Mouse (Mus musculus) olfactory bulb, adult 2 months (tissue): Measurements from ENCODE around the gene Ntn1. TPM values are rescaled to one million over a fixed set of nuclear protein-coding genes. Genes with fewer than 3 reads are reported as not detected.

Source experiments
- H3K27ac ChIP-seq: fragments of 200-500 bp; 2 replicates; pipeline ENCODE4 v1.5.1; 2012; ENCODE audit warnings: low read depth, low read length; ENCODE audit not compliant: insufficient read depth
- H3K4me1 ChIP-seq: fragments of 200-500 bp; 2 replicates; pipeline ENCODE4 v1.6.1; 2012; ENCODE audit warnings: low read length; ENCODE audit not compliant: control insufficient read depth, insufficient read depth
- H3K4me3 ChIP-seq: fragments of 200-500 bp; 2 replicates; pipeline ENCODE4 v1.5.1; 2012; ENCODE audit warnings: mild to moderate bottlenecking, low read depth, low read length, moderate library complexity; ENCODE audit not compliant: insufficient read depth
- CTCF ChIP-seq: fragments of 200-500 bp; IDR thresholded peaks from 2 replicates; pipeline ENCODE4 v1.5.1; 2012; ENCODE audit warnings: low read depth, mild to moderate bottlenecking, low read length, moderate library complexity; ENCODE audit not compliant: insufficient read depth
- POLR2A ChIP-seq: fragments of 200-500 bp; IDR thresholded peaks from 2 replicates; pipeline ENCODE4 v1.6.1; 2012; ENCODE audit warnings: mild to moderate bottlenecking, low read depth, low read length, moderate library complexity; ENCODE audit not compliant: insufficient read depth
- WGBS: fragments of 180-500 bp; shearing (Covaris S2); methylation state at CpG from one replicate; pipeline ENCODE4 v1.1.7; 2018; 5-methylcytosine and 5-hydroxymethylcytosine counted together
- polyA plus RNA-seq: library from polyadenylated mRNA; stranded (reverse); fragments of >200 nt; gene quantifications from 2 replicates; pipeline ENCODE4 v1.2.4, GENCODE M21; 2012; ENCODE audit warnings: low replicate concordance; ENCODE audit not compliant: missing spikeins, insufficient read depth, insufficient read length

The Ntn1 gene
- polyA plus RNA-seq, 1 experiment = not detected

GRCm38 (mm10) chr11:68305997-68306396 is 94.6 kb downstream of the Ntn1 start:
- no peak overlapping the region for H3K27ac ChIP-seq
- no peak overlapping the region for H3K4me3 ChIP-seq
- no peak for TF ChIP-seq CTCF
- no peak for TF ChIP-seq POLR2A
- 0 out of 2 replicates have a peak, but pooled peaks cover 2% of the 10 kb centered on the region for H3K4me1 ChIP-seq
- WGBS = 87% methylated on average over 8 of the region's 8 CpGs

GRCm38 (mm10) chr11:68302323-68302722 is 98.3 kb downstream of the Ntn1 start:
- TF ChIP-seq CTCF (no peak), POLR2A (no peak)
- 54% methylated on average over 7 of the region's 7 CpGs for WGBS
- H3K4me1 ChIP-seq = 0 out of 2 replicates have a peak, but pooled peaks cover 2% of the 10 kb centered on the region
- no peak overlapping the region for H3K27ac ChIP-seq
- no peak overlapping the region for H3K4me3 ChIP-seq

GRCm38 (mm10) chr11:68301660-68302059 is 99.0 kb downstream of the Ntn1 start:
- Histone ChIP-seq H3K27ac (no peak overlapping the region), H3K4me3 (no peak overlapping the region), H3K4me1 (0 out of 2 replicates have a peak, but pooled peaks cover 2% of the 10 kb centered on the region)
- no peak for TF ChIP-seq CTCF
- no peak for TF ChIP-seq POLR2A
- WGBS = 90% methylated on average over 4 of the region's 4 CpGs

GRCm38 (mm10) chr11:68295474-68295873 is 105.1 kb downstream of the Ntn1 start:
- Histone ChIP-seq H3K4me1 (no peaks in the 10 kb centered on the region; the same call in 1 of the 2 replicates), H3K27ac (no peak overlapping the region), H3K4me3 (no peak overlapping the region)
- 92% methylated on average over 5 of the region's 5 CpGs for WGBS
- TF ChIP-seq POLR2A (no peak), CTCF (no peak)

GRCm38 (mm10) chr11:68290631-68291030 is 110.0 kb downstream of the Ntn1 start:
- WGBS = 54% methylated on average over 8 of the region's 8 CpGs
- H3K4me3 ChIP-seq = no peak overlapping the region
- TF ChIP-seq POLR2A (no peak), CTCF (no peak)
- no peak overlapping the region for H3K27ac ChIP-seq
- no peaks in the 10 kb centered on the region; the same call in 1 of the 2 replicates for H3K4me1 ChIP-seq

GRCm38 (mm10) chr11:68287331-68287730 is 113.3 kb downstream of the Ntn1 start:
- Histone ChIP-seq H3K4me1 (no peaks in the 10 kb centered on the region; the same call in 1 of the 2 replicates), H3K27ac (no peak overlapping the region), H3K4me3 (no peak overlapping the region)
- no peak for TF ChIP-seq CTCF
- no peak for TF ChIP-seq POLR2A
- WGBS = 87% methylated on average over 5 of the region's 5 CpGs

- Histone ChIP-seq H3K4me3 (no peak overlapping the region), H3K27ac (no peak overlapping the region), H3K4me1 (no peaks in the 10 kb centered on the region; the same call in 1 of the 2 replicates)
- 80% methylated on average over 10 of the region's 10 CpGs for WGBS
- TF ChIP-seq POLR2A (no peak), CTCF (no peak)
These were observed 114.3 kb downstream of the Ntn1 start for GRCm38 (mm10) chr11:68286142-68286808.

- no peak overlapping the region for H3K4me3 ChIP-seq
- no peaks in the 10 kb centered on the region; the same call in 1 of the 2 replicates for H3K4me1 ChIP-seq
- TF ChIP-seq POLR2A = no peak
- TF ChIP-seq CTCF = no peak
- 45% methylated on average over 3 of the region's 3 CpGs for WGBS
- no peak overlapping the region for H3K27ac ChIP-seq
These were observed 114.9 kb downstream of the Ntn1 start for GRCm38 (mm10) chr11:68285754-68286141.

- H3K27ac ChIP-seq = no peak overlapping the region
- TF ChIP-seq CTCF (no peak), POLR2A (no peak)
- no peak overlapping the region for H3K4me3 ChIP-seq
- WGBS = 84% methylated on average over 10 of the region's 10 CpGs
- no peaks in the 10 kb centered on the region for H3K4me1 ChIP-seq
These were observed 120.6 kb downstream of the Ntn1 start for GRCm38 (mm10) chr11:68280001-68280510.

- H3K27ac ChIP-seq = no peak overlapping the region
- H3K4me1 ChIP-seq = no peaks in the 10 kb centered on the region
- no peak for TF ChIP-seq CTCF
- TF ChIP-seq POLR2A = no peak
- H3K4me3 ChIP-seq = no peak overlapping the region
- 78% methylated on average over 7 of the region's 7 CpGs for WGBS
These were observed 123.7 kb downstream of the Ntn1 start for GRCm38 (mm10) chr11:68276945-68277344.
